In the genomic region with DNA sequence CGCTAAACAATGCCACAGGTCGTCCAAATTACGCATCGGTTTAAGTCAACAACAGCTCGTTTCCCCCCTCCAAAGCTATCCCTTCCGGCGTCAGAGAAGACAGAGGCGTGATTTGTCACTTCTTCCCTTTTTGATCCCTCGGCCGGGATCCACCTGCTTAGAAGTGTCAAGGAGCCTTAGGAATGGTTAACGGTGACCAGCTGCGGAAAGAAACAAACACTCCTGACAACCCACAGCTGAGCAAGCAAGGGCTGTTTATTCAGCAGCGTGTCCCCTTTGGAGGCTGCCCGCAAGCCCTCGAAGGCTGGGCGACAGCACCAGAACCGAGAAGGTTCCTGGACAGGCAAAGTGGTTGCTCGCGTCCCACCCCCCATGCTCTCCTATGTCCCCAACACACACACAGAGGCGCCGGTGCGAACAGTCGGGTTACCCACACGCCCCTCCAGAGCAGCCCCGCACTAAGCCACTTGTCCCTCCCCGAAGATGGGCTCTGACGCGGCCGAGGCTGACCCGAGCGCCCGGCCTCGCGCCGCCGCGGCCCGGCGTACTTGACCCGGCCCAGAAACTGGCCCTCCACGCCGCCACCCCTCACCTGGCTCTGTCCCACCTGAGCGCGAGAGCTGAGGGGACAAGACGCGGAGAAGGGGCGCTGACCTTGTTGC, we compare ENCODE assay signal across 8 mouse cellular contexts. TPM values are rescaled to one million over a fixed set of nuclear protein-coding genes. Genes with fewer than 3 reads are reported as not detected.
A peak's percentile ranks its signal among the peaks of the same experiment; 100 is the strongest.
DNase-seq lines count a peak whose midpoint lies in the region; ATAC-seq and TF ChIP-seq lines count a peak whose summit lies in the region.

No protein-coding gene starts in this region.

- peak overlapping the region; percentile 69 for H3K4me3 ChIP-seq in cerebellum, adult 2 months (replicated peaks; ENCODE audit: insufficient read depth, low read depth, low read length)
- H3K4me3 ChIP-seq in bone marrow, adult 2 months (replicated peaks; ENCODE audit: control insufficient read depth, low read depth, low read length) = peak overlapping the region; percentile 89
- peak overlapping the region; percentile 100 for H3K4me3 ChIP-seq in forebrain, postnatal 0 days (ENCODE audit: low read depth, low read length)

- peak overlapping the region; percentile 96 for H3K27ac ChIP-seq in cerebellum, adult 2 months (ENCODE audit: insufficient read depth, low read length)
- peak overlapping the region; percentile 97 for H3K27ac ChIP-seq in bone marrow, adult 2 months (ENCODE audit: control insufficient read depth, insufficient read depth, low read depth, low read length, poor library complexity)
- peak overlapping the region; percentile 83 for H3K27ac ChIP-seq in forebrain, postnatal 0 days (ENCODE audit: low read depth, low read length)

- no peak for TF ChIP-seq POLR2A in cerebellum, adult 2 months (IDR thresholded peaks at IDR 0.05; ENCODE audit: borderline replicate concordance, insufficient read depth, low read length)
- TF ChIP-seq POLR2A in bone marrow, adult 2 months (IDR thresholded peaks at IDR 0.05; ENCODE audit: borderline replicate concordance, control insufficient read depth, low read depth, low read length) = no peak

- under 1% methylated on average over 47 of the region's 47 CpGs for WGBS in cerebellum, adult 2 months
- WGBS in bone marrow, adult 2 months = under 1% methylated on average over 46 of the region's 47 CpGs
- WGBS in forebrain, postnatal 0 days = under 1% methylated on average over 47 of the region's 47 CpGs

- peak overlapping the region; percentile 94 for H3K9ac ChIP-seq in forebrain, postnatal 0 days

- peak overlapping the region; percentile 84 for H3K4me2 ChIP-seq in forebrain, postnatal 0 days (ENCODE audit: low read depth)

- peak; percentile 74 for ATAC-seq in forebrain, postnatal 0 days
- peak; percentile 25 to 33; a peak in 3 of 4 replicates for ATAC-seq in hematopoietic stem cell, adult 5-6 weeks (replicated peaks in 1 of 2; ENCODE audit: insufficient read depth in 1 of 2, low FRiP score in 2 of 2, low TSS enrichment in 1 of 2, low read depth in 1 of 2, poor library complexity in 2 of 2, severe bottlenecking in 2 of 2)

- no peaks in the 10 kb centered on the region for H3K27me3 ChIP-seq in cerebellum, adult 2 months (ENCODE audit: control insufficient read depth, insufficient read depth, low read length)
- H3K27me3 ChIP-seq in forebrain, postnatal 0 days (ENCODE audit: insufficient read depth, low read length) = no peaks in the 10 kb centered on the region

- peak in 1 of 2 experiments; percentile 64 for DNase-seq in cerebellum, adult 2 months
- no peak for DNase-seq in cerebellum, adult 9-11 months
- peak; percentile 51 for DNase-seq in forebrain, postnatal 0 days
- DNase-seq in layer of hippocampus, postnatal 36 days = peak; percentile 43 to 53
- peak; percentile 48 for DNase-seq in lung, postnatal 14 days
- peak; percentile 51 for DNase-seq in right cerebral cortex, adult 18-20 months

- peaks cover 13% of the 10 kb centered on the region for H3K36me3 ChIP-seq in forebrain, postnatal 0 days (ENCODE audit: insufficient read depth)

- TF ChIP-seq CTCF in cerebellum, adult 2 months (IDR thresholded peaks at IDR 0.05; ENCODE audit: borderline replicate concordance, insufficient read depth, low read depth, low read length) = no peak
- TF ChIP-seq CTCF in bone marrow, adult 2 months (IDR thresholded peaks at IDR 0.05; ENCODE audit: control insufficient read depth, insufficient read depth, low read length) = no peak
- TF ChIP-seq CTCF in forebrain, postnatal 0 days (IDR thresholded peaks at IDR 0.05; ENCODE audit: low read depth) = no peak

- H3K9me3 ChIP-seq in forebrain, postnatal 0 days (ENCODE audit: low read length) = no peaks in the 10 kb centered on the region

- peaks cover 5% of the 10 kb centered on the region; the same call in 1 of the 2 replicates for H3K4me1 ChIP-seq in cerebellum, adult 2 months (ENCODE audit: control insufficient read depth, insufficient read depth, low read length)
- H3K4me1 ChIP-seq in bone marrow, adult 2 months (ENCODE audit: control insufficient read depth, insufficient read depth, low read length) = peaks cover 4% of the 10 kb centered on the region; the same call in 1 of the 2 replicates
- peaks cover 9% of the 10 kb centered on the region for H3K4me1 ChIP-seq in forebrain, postnatal 0 days (ENCODE audit: insufficient read depth)

RNA-seq across cellular contexts. Expression of a gene that starts 0.6 kb away (rescaled TPM):
- 67.2 and 67.7 TPM in 2 replicates for polyA plus RNA-seq in cerebellum, adult 2 months (2012; rRNA removed)
- polyA plus RNA-seq in bone marrow, adult 2 months (2011; ENCODE audit: insufficient read depth, insufficient read length, low replicate concordance, missing spikeins) = 103 and 126 TPM in 2 replicates
- total RNA-seq in forebrain, postnatal 0 days (2014; rRNA removed) = 94.9 and 102 TPM in 2 replicates
- 118 and 122 TPM in 2 replicates for polyA plus RNA-seq in forebrain, postnatal 0 days (2015; fragmentation: Nextera tagmentation; extraction: Ambion mirVana)
- total RNA-seq in hematopoietic stem cell, adult 5-6 weeks (2017) = 72.2 and 97.6 TPM in 2 replicates
- total RNA-seq in layer of hippocampus, postnatal 36 days (2021) = 10 to 100 TPM; 84.4 to 87.6 TPM

RNA-seq across cellular contexts. Expression of a gene that starts 1.6 kb away (rescaled TPM):
- polyA plus RNA-seq in cerebellum, adult 2 months (2012; rRNA removed) = 41.5 and 41.6 TPM in 2 replicates
- 6.1 and 9.1 TPM in 2 replicates for polyA plus RNA-seq in bone marrow, adult 2 months (2011; ENCODE audit: insufficient read depth, insufficient read length, low replicate concordance, missing spikeins)
- total RNA-seq in forebrain, postnatal 0 days (2014; rRNA removed) = 12.9 and 18.1 TPM in 2 replicates
- 3.9 and 7.9 TPM in 2 replicates for polyA plus RNA-seq in forebrain, postnatal 0 days (2015; fragmentation: Nextera tagmentation; extraction: Ambion mirVana)
- 0.40 and 0.44 TPM in 2 replicates for total RNA-seq in hematopoietic stem cell, adult 5-6 weeks (2017)
- total RNA-seq in layer of hippocampus, postnatal 36 days (2021) = 10 to 100 TPM; 73.2 to 80.7 TPM
